Mouse (Mus musculus): ENCODE measurements around the gene Cdc42se2.

- TF ChIP-seq POLR2A (IDR thresholded peaks at IDR 0.05; ENCODE audit: low read depth, low read length) (no peak), POLR2AphosphoS2 (IDR thresholded peaks at IDR 0.05; ENCODE audit: low read depth, low read length) (no peak), ZNF384 (IDR thresholded peaks at IDR 0.05; ENCODE audit: low read depth, low read length) (peak; percentile 9; the same call in 1 of the 2 replicates), CHD2 (IDR thresholded peaks at IDR 0.05; ENCODE audit: low read length) (no peak), NRF1 (IDR thresholded peaks at IDR 0.05; ENCODE audit: low read depth, low read length) (no peak), TBP (conservative IDR thresholded peaks at IDR 0.05; ENCODE audit: low read depth, low read length) (no peak), CTCF (conservative IDR thresholded peaks at IDR 0.05 in 1 of 2, IDR thresholded peaks at IDR 0.05 in 1 of 2; ENCODE audit: low read depth in 2 of 2, low read length in 2 of 2) (no peak), TCF12 (IDR thresholded peaks at IDR 0.05; ENCODE audit: low read depth, low read length) (no peak), RCOR1 (conservative IDR thresholded peaks at IDR 0.05; ENCODE audit: low read depth, low read length) (no peak), USF1 (IDR thresholded peaks at IDR 0.05; ENCODE audit: low read depth, low read length) (no peak)
These were observed 29.5 kb downstream of the Cdc42se2 start for GRCm38 (mm10) chr11:54757993-54758392.
